Mouse (Mus musculus): ENCODE results near the gene Capn3.

GRCm38 (mm10) chr2:120446373-120446772 lies 9.4 kb upstream of the Capn3 start:
- TF ChIP-seq CTCF (IDR thresholded peaks at IDR 0.05; ENCODE audit: low read depth): no peak
- no peak for TF ChIP-seq EP300 (IDR thresholded peaks at IDR 0.05; ENCODE audit: low read depth)

All from heart, postnatal 0 days (tissue).